Mouse (Mus musculus) heart, embryonic 10.5 days (tissue): ENCODE measurements around the gene Gm11037. TPM values are rescaled to one million over a fixed set of nuclear protein-coding genes. Genes with fewer than 3 reads are reported as not detected.

Source experiments
- DNase-seq: peaks from one replicate; pipeline ENCODE4 v3.0.0-alpha.2; 2017; ENCODE audit warnings: low spot score
- H3K27ac ChIP-seq: fragments of 300-500 bp; sonication (generic); 2 replicates; pipeline ENCODE4 v1.5.1; 2016; ENCODE audit warnings: mild to moderate bottlenecking
- H3K27me3 ChIP-seq: fragments of 300-500 bp; sonication (generic); 2 replicates; pipeline ENCODE4 v1.6.1; 2016; ENCODE audit warnings: mild to moderate bottlenecking; ENCODE audit not compliant: poor library complexity, insufficient read depth, severe bottlenecking
- H3K36me3 ChIP-seq: fragments of 300-500 bp; sonication (generic); 2 replicates; pipeline ENCODE4 v1.6.1; 2016; ENCODE audit warnings: mild to moderate bottlenecking, moderate library complexity
- H3K4me1 ChIP-seq: fragments of 300-500 bp; sonication (generic); 2 replicates; pipeline ENCODE4 v1.6.1; 2016; ENCODE audit warnings: mild to moderate bottlenecking
- H3K4me3 ChIP-seq: fragments of 300-500 bp; sonication (generic); 2 replicates; pipeline ENCODE4 v1.5.1; 2016; ENCODE audit warnings: mild to moderate bottlenecking, moderate library complexity
- H3K9me3 ChIP-seq: fragments of 300-500 bp; sonication (generic); 2 replicates; pipeline ENCODE4 v1.6.1; 2016; ENCODE audit warnings: mild to moderate bottlenecking, moderate library complexity
- WGBS: fragments of 180-500 bp; shearing (Covaris S2); methylation state at CpG from one replicate; pipeline ENCODE4 v1.1.7; 2016; 5-methylcytosine and 5-hydroxymethylcytosine counted together
- polyA plus RNA-seq: library from polyadenylated mRNA; unstranded; fragments of >200 nt; fragmentation: Nextera tagmentation; extraction: Ambion mirVana; gene quantifications from 2 replicates; pipeline ENCODE4 v1.2.1, GENCODE M21; 2016

Gm11037 gene
- polyA plus RNA-seq, 1 experiment from 2014 or later, result not detected

DNA sequence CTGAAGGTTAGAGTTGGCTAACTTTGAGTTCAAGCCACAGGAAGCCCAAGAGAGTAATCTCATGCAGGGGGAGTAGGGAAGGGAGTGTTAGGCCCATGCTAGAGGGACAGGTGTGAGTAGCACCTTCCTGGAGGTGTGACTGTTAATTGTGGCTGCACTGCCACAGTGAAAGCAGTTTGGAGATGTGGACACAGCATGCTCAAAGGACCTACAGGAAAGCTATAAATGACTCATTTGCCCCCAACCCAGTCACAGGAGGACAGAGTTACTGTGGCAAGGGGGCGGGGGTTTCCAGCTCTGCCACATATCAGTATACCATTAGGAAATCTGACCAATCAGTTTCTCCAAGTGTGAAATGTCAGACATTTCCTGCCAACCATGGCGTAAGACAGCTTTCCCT, 12.2 kb downstream of the Gm11037 start:
- 68% methylated on average over 2 of the region's 2 CpGs for WGBS
- H3K36me3 ChIP-seq, result peaks cover 86% of the 10 kb centered on the region

DNA sequence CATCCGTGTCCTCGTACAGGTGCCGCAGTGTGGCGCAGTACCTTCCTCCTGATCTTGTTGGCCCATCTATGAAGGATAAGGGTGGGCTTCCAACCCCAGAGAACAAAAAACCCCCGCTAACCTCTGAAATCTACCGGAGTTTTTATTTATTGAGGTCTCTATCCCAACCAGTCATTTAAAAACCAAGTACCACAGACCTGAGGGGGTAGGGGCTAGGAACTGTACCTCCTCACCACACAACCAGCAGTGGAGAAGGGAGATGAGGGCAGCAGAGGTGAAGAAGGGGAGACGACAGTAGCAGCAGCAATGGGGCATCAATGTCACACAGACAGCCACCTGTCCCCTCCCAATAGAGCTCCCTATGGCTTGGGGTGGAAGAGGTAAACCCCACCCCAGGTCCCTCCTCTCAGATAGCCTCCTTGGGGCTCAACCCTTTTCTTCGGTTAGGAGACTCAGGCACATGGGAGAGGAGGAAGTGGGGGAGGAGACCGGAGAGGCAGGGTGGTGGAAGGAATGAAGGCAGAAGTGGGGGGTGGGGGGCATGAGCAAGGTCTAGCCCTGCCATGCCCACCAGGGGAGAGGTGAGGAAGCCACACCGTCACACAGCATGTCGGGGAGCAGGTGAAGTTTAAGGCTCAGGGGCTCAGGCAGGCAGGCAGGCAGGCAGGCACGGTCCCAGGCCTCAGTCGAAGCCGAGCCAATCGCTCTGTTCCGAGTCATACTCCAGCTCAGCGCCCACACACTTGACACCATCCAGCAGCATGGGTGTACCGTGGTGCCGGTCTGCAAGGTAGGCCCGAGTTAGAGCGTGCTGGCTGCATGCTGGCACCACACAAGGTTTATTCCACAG, 13.1 kb downstream of the Gm11037 start:
- Histone ChIP-seq H3K4me3 (no peak overlapping the region), H3K27ac (peak overlapping the region; percentile 18; the same call in 1 of the 2 replicates), H3K4me1 (peaks cover 51% of the 10 kb centered on the region), H3K36me3 (peaks cover 88% of the 10 kb centered on the region), H3K27me3 (peaks cover 8% of the 10 kb centered on the region), H3K9me3 (no peaks in the 10 kb centered on the region)
- DNase-seq, result peak; percentile 74
- WGBS, result 79% methylated on average over 21 of the region's 21 CpGs

More for the DNA sequence above, 12.2 kb downstream of the Gm11037 start:
- H3K4me3 ChIP-seq, result no peak overlapping the region
- 0 out of 2 replicates have a peak overlapping the region, but pooled peaks have one; percentile 12 for H3K27ac ChIP-seq
- no peaks in the 10 kb centered on the region for H3K9me3 ChIP-seq
- no peak for DNase-seq
- H3K27me3 ChIP-seq, result peaks cover 8% of the 10 kb centered on the region
- H3K4me1 ChIP-seq, result peaks cover 58% of the 10 kb centered on the region

DNA sequence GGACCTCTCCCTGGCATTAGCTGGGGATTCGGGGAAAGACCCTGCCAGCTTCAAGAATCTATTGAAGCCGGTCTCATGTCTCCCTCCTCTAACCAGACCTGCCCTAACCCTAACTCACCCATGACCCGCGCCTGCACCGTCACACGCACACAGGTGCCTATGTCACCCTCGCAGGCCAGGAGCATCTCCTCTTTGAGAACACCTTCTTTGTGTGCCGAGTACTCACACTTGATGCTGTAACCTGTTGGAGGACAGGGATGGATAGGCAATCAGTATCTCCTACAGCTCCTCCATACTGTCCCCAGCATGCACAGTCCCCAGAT, 13.7 kb downstream of the Gm11037 start:
- H3K36me3 ChIP-seq, result peaks cover 90% of the 10 kb centered on the region
- no peak overlapping the region for H3K4me3 ChIP-seq
- H3K27me3 ChIP-seq, result peaks cover 8% of the 10 kb centered on the region
- DNase-seq, result peak; percentile 74
- H3K4me1 ChIP-seq, result peaks cover 46% of the 10 kb centered on the region
- no peak overlapping the region for H3K27ac ChIP-seq
- WGBS, result 93% methylated on average over 8 of the region's 8 CpGs
- no peaks in the 10 kb centered on the region for H3K9me3 ChIP-seq

DNA sequence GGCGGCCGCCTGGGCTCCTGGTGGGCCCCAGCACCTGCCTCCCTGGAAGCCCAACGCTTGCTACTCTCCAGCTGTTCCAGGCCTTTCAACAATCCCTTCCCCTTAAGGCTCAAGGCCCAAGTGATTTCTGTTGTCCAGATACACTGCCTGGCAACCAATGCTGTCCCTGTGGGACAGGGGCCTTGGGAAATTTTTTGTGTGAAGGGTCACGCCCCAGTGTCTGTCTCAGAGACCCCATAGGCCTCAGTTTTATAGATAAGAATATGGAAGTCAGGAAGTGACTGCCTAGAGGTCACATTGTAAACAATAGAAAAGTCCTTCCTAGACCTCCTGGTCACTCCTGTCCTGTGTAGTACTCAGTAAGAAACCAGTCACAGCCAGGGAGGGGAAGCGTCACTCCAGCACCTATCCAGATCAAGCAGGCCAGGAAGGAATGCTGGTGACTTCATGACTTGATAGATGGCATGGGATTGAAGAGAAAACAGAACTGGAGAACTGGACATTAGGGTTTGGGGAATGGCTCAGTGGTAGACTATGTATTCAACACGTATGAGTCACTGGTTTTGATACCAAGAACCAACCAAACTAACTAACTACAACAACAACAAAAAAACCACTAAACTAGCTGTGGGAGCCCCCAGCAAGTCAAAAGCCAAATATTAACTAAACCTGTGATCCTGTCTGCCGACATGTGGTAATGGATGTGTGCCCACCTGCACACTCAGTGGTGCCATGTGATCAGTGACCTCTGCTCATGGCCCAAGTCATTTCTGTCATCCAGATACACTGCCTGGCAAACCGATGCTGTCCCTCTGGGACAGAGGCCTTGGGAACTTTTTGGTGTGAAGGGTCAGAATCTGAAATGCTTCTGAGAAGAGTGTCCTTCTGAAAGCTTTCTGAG, 15.3 kb downstream of the Gm11037 start:
- Histone ChIP-seq H3K4me3 (no peak overlapping the region), H3K27ac (peak overlapping the region; percentile 19; the same call in 1 of the 2 replicates)
- WGBS, result 79% methylated on average over 8 of the region's 8 CpGs

DNA sequence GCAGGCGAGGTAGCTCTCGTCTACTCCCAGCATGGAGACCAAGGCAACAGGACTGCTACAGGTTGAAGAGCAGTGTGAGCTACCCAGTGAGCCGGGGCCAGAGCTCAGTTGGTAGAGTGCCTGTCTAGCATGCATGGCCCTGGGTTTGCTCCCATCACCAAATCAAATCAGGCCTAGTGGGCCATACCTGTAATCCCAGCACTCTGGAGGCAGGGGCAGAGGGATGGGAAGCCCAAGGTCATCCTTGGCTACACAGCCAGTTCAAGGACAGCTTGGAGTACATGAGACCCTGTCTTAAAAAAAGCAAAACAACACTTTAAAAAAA, 15.9 kb downstream of the Gm11037 start:
- no peak overlapping the region for H3K4me3 ChIP-seq
- WGBS, result 94% methylated on average over 3 of the region's 3 CpGs
- H3K9me3 ChIP-seq, result no peaks in the 10 kb centered on the region
- peaks cover 45% of the 10 kb centered on the region for H3K4me1 ChIP-seq
- no peak for DNase-seq
- H3K27me3 ChIP-seq, result peaks cover 8% of the 10 kb centered on the region
- no peak overlapping the region; the same call in 1 of the 2 replicates for H3K27ac ChIP-seq
- H3K36me3 ChIP-seq, result peaks cover 89% of the 10 kb centered on the region

More for the DNA sequence above, 15.3 kb downstream of the Gm11037 start:
- Histone ChIP-seq H3K27me3 (peaks cover 8% of the 10 kb centered on the region), H3K36me3 (peaks cover 93% of the 10 kb centered on the region), H3K9me3 (no peaks in the 10 kb centered on the region), H3K4me1 (peaks cover 44% of the 10 kb centered on the region)
- no peak for DNase-seq

DNA sequence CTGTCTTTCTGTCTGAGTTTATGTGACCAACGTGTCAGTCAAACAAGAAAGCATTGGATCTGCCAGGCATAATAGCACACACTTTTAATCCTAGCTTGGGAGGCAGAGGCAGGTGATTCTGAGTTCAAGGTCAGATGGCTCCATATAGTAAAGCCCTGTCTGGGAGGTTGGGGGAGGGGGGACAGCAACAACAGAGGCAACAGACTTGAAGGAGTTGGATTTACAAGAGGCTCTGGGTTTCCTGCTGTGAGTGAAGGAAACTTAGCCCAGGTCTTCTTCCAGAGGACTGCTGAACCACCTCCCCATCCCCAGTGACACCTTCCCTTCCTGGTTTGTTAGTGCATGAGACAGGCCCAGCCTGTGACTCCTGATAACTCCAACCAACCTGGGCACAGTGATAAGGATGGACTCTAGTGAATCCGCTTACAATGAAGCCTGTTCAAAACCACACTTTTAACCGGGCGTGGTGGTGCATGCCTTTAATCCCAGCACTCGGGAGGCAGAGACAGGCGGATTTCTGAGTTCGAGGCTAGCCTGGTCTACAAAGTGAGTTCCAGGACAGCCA, 19.0 kb downstream of the Gm11037 start:
- H3K9me3 ChIP-seq, result no peaks in the 10 kb centered on the region
- DNase-seq, result peak; percentile 91
- peaks cover 71% of the 10 kb centered on the region for H3K36me3 ChIP-seq
- peaks cover 34% of the 10 kb centered on the region for H3K4me1 ChIP-seq
- H3K4me3 ChIP-seq, result no peak overlapping the region
- no peak overlapping the region for H3K27ac ChIP-seq
- H3K27me3 ChIP-seq, result no peaks in the 10 kb centered on the region
- 78% methylated on average over 7 of the region's 7 CpGs for WGBS

DNA sequence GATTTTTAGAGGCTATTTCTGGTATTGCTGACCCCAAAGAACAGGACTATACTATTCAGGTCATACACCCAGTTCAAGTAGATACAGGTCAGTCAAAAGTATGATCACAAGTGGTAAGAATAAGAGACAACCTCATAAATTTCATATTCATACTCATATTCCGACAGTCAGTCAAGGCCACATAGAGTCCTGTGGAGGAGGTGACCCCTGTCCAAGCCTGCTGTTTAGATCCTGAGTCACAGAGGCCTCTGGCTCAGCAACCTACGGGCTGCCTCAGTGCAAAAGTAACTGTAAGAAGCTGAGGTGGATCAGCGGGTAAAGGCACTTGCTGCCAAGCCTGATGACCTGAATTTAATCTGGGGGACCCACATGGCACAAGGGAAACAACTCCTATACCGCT, 20.7 kb downstream of the Gm11037 start:
- peaks cover 44% of the 10 kb centered on the region for H3K4me1 ChIP-seq
- no peak overlapping the region for H3K27ac ChIP-seq
- H3K27me3 ChIP-seq, result no peaks in the 10 kb centered on the region
- no peak overlapping the region for H3K4me3 ChIP-seq
- H3K36me3 ChIP-seq, result peaks cover 53% of the 10 kb centered on the region
- H3K9me3 ChIP-seq, result no peaks in the 10 kb centered on the region
- no peak for DNase-seq
- WGBS, result 89% methylated on average over 4 of the region's 4 CpGs

DNA sequence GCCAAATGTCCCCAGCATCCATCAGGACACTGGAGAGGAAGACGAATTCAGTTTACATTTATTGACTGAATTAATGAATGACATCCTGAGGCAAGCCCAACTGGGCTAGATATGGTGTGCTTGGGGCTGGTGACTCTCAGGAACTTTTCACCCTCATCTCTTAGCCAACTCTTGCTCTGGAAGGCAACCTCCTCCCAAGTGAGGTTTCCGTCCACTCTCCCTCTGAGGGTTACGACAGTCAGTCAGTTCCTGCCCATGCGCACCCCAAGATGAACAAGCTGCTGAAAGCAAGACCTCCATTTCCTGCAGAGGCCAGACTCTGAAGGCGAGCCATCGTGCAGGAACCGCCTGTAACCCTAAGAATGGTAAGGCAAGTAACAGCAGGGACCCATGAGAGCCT, 23.7 kb downstream of the Gm11037 start:
- Histone ChIP-seq H3K27me3 (no peaks in the 10 kb centered on the region), H3K27ac (peak overlapping the region; percentile 56; the same call in 1 of the 2 replicates), H3K9me3 (no peaks in the 10 kb centered on the region), H3K4me3 (0 out of 2 replicates have a peak overlapping the region, but pooled peaks have one; percentile 3), H3K4me1 (peaks cover 48% of the 10 kb centered on the region), H3K36me3 (peaks cover 25% of the 10 kb centered on the region)
- 89% methylated on average over 7 of the region's 7 CpGs for WGBS
- DNase-seq, result no peak

DNA sequence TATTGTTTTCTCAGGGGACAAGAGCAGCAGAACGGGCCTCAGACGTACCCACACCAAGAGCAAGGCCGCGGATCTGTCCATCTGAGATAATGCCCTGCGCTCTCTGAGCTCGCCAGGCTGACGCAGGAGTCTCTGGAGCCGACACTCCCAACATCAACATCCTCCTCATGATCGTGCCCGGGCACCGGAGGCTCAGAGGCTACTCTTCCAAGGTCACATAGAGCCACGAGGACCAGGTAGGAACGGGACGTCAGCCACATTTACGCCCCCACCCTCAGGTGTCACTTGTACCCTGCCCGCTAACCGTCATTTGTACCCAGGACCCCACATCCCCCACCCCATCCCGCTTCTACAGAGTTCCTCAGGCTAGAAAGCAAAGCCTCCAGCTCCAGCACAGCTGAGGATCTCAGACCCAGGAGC, 26.2 kb downstream of the Gm11037 start:
- Histone ChIP-seq H3K4me3 (peak overlapping the region; percentile 73), H3K36me3 (0 out of 2 replicates have a peak, but pooled peaks cover 10% of the 10 kb centered on the region), H3K27me3 (no peaks in the 10 kb centered on the region), H3K27ac (peak overlapping the region; percentile 93), H3K9me3 (no peaks in the 10 kb centered on the region), H3K4me1 (peaks cover 37% of the 10 kb centered on the region)
- DNase-seq, result peak; percentile 93
- under 1% methylated on average over 18 of the region's 18 CpGs for WGBS

DNA sequence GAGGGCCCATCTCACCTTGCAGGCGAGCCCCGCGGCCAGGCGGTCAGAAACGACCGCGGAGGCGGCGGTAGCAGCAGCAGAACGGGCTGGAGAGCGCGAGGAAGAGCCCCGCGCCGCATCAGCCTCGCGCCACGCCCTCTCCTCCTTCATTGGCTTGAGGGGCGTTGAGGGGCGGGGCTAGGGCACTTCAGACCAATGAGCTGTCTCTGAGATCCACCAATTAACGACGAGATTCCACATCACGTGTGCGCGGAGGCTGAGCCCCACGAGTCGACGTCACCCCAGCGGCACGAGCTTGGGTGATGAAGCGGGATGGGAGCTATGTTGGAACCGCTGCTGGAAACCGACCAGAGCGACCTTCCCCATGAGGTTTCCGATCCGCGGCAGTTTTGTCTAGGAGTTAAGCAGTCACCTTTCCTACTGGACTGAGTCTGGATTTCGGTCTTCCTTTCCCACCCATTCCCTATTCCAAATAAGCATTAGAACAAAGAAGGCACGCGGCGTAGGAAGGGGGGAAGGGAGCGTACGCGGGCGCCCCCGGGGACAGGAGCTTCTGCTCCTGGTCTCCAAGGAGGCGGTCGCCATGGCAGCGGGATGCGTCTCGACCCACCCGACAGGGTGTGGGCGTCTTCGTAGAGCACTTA, 26.8 kb downstream of the Gm11037 start, which contains the start of gene 1700037H04Rik:
1700037H04Rik (minus strand) TSS at position 144 of the 644 bp plus-strand sequence.
- WGBS, result under 1% methylated on average over 54 of the region's 54 CpGs
- H3K36me3 ChIP-seq, result 0 out of 2 replicates have a peak, but pooled peaks cover 5% of the 10 kb centered on the region
- peak within 1 kb of the TSS; percentile 73 for H3K4me3 ChIP-seq
- peak; percentile 99 for DNase-seq
- peak within 1 kb of the TSS; percentile 93 for H3K27ac ChIP-seq
- H3K4me1 ChIP-seq, result peaks cover 37% of the 10 kb centered on the region
- H3K27me3 ChIP-seq, result no peaks in the 10 kb centered on the region
- H3K9me3 ChIP-seq, result no peaks in the 10 kb centered on the region

DNA sequence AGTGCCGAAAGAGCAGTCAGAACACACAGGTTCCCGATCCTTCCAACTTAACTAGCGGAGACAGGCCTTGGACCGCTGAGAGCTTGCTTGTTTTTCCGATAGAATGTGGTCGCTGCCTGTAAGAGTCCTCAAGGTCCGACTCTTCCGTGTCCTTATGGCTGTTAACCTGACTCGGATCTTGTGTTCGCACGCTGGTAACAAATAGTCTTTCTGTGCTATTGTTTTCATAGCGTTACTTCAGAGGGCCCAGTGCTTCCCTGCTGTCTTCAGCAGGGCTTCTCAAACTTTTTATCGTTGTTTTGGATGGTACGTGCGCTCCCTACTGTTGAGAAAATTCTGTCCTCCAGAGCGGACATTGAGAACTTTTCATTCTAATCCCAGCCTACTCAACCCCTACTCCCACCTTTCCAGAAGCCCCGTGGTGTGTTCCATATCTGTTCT, 27.4 kb downstream of the Gm11037 start:
- WGBS, result under 1% methylated on average over 17 of the region's 17 CpGs
- H3K4me3 ChIP-seq, result peak overlapping the region; percentile 73
- H3K4me1 ChIP-seq, result peaks cover 37% of the 10 kb centered on the region
- no peak for DNase-seq
- H3K27me3 ChIP-seq, result no peaks in the 10 kb centered on the region
- H3K27ac ChIP-seq, result peak overlapping the region; percentile 93
- H3K36me3 ChIP-seq, result no peaks in the 10 kb centered on the region
- no peaks in the 10 kb centered on the region for H3K9me3 ChIP-seq

DNA sequence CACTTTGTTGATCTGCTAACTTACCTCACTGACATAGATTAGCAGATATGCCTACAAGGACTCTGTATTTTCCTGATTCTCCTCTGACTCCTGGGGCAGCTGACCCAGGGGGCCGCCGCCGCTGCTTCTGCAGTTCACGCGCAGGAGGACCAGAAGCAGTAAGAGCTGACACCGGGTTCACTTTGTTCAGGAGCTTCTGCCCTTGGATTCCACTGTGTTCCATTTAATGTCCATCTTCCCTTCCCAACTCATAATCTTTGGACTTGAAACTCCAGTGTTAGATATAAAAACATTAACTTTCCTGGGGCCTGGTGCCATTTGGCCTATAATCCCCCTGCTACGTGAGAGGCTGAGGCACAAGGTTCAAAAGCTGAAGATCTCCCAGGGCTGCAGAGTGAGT, 30.6 kb downstream of the Gm11037 start:
- H3K9me3 ChIP-seq, result no peaks in the 10 kb centered on the region
- no peak overlapping the region for H3K27ac ChIP-seq
- H3K27me3 ChIP-seq, result peaks cover 4% of the 10 kb centered on the region; the same call in 1 of the 2 replicates
- no peak for DNase-seq
- no peak overlapping the region for H3K4me3 ChIP-seq
- 62% methylated on average over 7 of the region's 7 CpGs for WGBS
- H3K4me1 ChIP-seq, result peaks cover 5% of the 10 kb centered on the region
- H3K36me3 ChIP-seq, result no peaks in the 10 kb centered on the region
